Mouse (Mus musculus) WW6 (cell line): ENCODE data around the gene Zcchc10.
"Not testable (repeated sequence)": the region's sequence is repeated elsewhere in the genome, so short reads cannot be mapped to it uniquely, and the experiment has no call there.

Experiments
- DNase-seq: peaks from one replicate; pipeline ENCODE4 v3.0.0-alpha.2; 2013; ENCODE audit warnings: low read depth, low spot score

Gene Zcchc10

DNA sequence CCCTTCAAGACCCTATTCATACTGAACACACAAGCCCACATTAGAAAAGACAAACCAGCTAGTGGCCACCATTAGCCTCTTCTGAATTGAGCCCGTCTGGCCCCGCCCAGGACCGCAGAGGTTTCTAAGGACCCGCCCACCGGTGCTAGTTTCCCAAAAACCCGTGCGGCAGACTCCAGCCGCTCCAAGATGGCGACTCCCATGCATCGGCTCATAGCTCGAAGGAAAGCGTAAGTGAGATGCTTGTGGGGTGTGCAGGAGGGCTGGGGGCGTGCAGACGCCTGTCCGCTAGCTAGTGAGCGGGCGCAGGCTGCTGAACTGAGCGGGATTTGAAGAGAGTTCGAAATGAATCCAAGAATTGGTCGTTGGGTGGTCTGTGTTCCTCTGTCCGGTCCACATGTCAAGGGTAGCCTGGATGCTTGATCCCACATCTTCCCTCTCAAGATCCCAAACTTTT is at the start of gene Zcchc10:
TSS of gene Zcchc10 (plus strand) at position 168 of the 457 bp plus-strand sequence.
- DNase-seq: peak; percentile 86

GRCm38 (mm10) chr11:53275358-53275757 is 49.1 kb upstream of the Zcchc10 start:
- no peak for DNase-seq

DNA sequence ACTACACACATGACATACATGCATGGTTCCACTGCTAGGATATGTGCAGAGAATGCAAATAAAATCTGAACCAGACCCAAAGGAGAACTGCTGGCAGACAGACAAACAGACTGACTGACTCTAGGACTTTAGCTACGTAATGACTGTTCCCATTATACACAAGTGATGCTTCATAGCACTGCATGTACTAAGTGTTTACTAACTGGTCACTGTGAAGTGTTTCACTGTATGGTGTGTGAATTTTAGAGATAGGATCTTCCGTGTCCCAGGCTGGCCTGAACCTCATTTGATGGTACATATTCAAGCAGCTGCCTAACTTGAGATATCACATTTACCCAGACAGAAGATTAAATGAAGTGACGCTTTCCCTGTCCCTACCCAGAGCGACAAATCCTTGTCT is 46.1 kb upstream of the Zcchc10 start:
- DNase-seq: no peak

GRCm38 (mm10) chr11:53285885-53286284 is 38.6 kb upstream of the Zcchc10 start:
- no peak for DNase-seq

GRCm38 (mm10) chr11:53290187-53290586 is 34.3 kb upstream of the Zcchc10 start:
- DNase-seq: not testable (repeated sequence)

DNA sequence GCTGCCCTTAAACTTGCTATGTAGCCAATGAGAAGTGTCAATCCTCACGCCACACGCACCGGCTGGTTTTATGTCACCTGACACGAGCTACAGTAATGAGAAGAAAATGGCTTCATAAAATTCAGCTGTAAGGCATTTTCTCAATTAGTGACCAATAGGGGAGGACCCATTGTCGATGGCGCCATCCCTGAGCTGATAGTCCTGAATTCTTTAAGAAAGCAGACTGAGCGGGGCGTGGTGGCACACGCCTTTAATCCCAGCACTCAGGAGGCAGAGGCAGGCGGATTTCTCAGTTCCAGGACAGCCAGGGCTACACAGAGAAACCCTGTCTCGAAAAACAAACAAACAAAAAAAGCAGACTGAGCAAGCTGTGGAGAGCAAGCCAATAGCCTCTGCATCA is 33.6 kb upstream of the Zcchc10 start:
- DNase-seq: no peak

DNA sequence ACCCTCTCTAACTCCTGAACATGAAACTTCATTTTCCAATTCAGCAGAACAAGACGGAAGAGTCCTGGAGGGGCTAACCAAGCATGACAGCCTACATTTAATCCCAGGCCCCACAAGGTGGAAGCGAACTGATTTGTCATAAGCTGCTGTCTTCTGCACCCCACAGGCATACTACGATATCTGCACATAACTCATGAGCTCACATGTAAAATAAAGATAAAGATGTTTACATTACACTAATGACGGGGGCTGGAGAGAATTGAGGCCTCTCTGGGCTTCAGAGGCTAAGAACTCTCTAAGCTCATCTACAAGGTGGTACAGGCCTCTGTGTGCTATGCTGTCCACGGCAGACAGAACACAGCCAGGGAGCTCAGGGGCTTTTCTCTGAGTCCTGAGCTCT is 30.0 kb upstream of the Zcchc10 start:
- DNase-seq: no peak

DNA sequence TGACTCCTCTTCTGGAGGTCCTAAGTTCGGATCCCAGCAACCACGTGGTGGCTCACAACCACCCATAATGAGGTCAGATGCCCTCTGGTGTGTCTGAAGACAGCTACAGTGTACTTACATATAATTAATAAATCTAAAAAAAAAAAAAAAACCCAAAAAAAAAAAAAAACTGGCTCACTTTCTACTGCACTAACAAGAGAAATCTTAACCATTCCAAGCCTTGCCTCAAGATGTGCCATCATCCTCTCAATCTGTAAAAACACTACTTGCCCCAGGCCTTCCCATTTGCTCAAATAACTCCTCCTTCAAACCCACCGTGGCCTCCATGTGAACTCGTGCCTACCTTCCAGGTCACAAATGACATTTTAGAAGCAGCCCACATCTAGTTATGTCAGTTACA is 27.6 kb upstream of the Zcchc10 start:
- DNase-seq: no peak

DNA sequence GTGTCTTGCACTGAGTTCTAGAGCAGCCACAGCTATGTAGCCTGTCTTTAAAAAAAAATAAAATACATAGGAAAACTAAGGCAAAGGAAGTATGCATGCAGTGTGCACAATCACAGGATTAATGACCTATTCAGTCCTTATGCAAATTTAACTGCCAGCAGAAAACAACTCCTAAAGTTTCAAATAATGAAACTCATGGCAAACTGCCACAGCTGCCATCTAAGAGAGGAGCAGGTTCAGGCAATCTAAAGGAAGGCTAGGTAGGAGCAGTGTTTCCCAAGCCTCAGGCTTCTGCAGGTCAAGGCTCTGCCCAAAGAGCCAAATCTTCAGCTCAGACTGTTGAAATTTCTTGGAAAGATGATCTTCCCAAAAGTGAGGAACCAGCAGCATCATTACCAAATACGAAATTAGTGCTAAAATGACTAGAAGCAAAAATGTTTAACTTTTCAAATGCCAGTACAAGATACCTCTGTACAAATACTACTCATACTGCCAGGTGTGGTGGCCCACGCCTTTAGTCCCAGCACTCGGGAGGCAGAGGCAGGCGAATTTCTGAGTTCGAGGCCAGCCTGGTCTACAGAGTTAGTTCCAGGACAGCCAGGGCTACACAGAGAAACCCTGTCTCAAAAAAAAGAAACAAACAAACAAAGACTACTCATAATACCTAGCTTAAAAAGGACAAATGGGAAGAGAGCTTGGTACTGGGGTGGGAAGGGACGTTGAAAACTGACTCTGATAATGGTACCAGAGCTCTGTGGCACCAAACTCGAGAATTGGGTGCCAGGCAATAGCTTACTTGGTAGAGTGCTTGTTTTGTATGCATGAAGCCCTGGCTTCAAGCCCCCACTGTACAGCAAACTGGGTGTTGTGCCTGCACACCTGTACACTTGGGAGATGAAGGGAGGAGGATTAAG is 26.3 kb upstream of the Zcchc10 start:
- no peak for DNase-seq

- no peak for DNase-seq
Observed at GRCm38 (mm10) chr11:53299551-53300329, 24.7 kb upstream of the Zcchc10 start.

GRCm38 (mm10) chr11:53300330-53301166 is 23.9 kb upstream of the Zcchc10 start, which contains the start of gene Hspa4:
TSS of gene Hspa4 (minus strand) at chr11:53300457.
- peak; percentile 100 for DNase-seq

DNA sequence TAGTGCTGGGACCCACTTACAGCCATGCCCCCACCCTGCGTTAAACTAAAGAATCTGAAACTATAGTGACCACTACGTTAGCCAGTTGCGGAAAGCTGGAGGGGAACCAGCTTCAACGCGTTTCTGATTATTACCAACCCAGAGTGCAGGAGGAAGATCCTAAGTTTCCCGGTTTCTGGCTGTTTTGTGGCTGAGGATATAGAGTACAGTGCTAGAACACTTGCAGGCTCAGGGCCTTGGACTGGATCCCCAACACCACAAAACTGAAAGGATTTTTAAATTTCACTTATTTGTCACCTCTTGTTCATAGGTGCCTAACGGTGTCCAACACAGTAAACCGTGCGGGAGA is 23.3 kb upstream of the Zcchc10 start:
- DNase-seq: no peak

DNA sequence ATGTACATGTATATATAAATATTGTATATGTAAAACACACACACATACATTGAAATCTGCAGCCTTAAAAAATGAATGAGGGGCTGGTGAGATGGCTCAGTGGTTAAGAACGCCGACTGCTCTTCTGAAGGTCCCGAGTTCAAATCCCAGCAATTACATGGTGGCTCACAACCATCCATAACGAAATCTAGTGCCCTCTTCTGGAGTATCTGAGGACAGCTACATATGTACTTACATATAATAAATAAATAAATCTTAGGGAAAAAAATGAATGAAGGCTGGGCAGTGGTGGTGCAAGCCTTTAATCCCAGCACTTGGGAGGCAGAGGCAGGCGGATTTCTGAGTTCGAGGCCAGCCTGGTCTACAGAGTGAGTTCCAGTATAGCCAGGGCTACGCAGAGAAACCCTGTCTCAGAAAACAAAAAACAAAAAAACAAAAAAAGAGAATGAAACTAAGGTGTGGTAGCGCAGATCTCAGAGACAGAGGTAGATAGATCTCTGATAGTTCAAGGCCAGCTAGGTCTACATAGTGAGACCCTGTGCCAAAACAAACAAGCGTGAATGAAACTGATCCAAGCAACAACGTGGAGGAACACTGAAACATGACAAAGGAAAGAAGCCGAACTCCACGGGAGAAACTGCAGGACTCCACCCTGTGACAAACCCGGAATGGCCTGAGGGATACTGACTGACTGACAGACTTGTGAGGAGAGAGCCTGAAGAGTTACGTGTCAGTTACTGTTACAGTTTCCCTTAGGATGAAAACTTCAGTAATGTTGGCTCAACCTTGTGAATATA is 20.2 kb upstream of the Zcchc10 start:
- DNase-seq: no peak

DNA sequence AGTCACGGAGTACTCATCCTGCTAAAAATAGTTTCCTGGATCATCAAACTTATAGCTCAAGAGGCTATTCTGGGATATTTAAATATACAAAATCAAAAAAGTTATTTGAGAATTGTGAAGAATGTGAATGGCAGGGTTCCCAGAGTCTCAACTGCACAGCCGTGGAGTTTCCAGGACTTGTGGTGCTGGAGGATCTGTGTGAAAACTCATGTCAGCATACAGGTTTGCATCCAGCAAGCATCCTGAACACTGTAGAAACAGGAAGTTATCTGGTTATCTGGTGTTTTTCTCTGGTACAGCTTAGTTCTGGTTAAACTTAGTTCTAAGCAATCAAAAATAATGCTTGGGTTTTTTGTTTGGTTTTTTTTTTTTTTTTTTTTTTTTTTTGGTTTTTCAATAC is 17.5 kb upstream of the Zcchc10 start:
- no peak for DNase-seq

DNA sequence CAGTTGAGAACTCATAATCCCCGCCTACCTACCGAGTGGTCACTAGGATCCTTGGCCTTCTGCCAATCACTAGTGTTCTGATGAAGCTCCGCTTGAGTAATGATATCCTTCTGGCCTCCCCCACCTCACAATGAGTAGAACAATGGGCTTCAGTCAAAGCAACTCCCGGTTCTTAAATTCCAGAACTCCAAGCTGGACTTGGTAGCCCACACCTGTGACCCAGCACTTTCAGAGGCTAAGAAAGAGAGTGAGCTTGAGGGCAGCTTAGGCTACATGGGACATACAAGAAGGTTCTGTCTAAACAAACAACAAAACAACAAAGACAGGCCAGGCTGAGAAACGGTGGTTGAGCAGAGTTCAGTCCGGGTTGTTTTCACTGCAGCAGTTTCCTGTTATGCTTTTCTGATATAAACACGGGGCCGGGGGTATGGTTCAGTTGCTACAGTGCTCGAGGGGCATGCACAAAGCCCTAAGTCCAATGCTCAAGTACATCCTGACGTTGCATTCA is 16.9 kb upstream of the Zcchc10 start:
- no peak for DNase-seq

DNA sequence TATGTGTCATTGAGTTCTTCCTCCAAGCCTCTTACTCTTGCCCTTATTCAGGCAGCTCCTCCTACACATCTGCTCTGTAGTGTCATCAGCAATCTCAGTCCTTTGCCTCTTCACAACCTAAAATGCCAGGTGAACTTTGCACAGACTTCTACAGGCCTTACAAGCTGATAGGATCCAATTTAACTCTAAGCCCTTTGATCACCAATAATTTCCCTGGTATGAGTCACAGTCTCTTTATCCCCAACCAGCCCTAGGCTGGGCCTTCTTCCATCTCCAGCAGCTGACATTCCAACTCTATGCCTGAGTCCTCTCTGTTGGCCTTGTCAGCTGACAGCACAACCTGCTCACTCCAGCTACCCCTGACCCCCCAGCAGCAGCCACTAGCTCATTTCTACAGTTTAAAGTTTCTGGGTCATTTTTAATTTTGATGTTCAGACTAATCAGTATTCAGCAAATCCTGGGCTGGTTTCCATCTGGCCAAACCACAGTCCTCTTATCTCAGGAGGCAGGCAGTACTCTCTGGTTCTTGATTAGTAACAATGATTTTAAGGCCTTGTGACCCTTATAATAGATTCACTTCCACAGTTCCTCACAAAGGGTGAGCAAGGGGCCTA is 16.1 kb upstream of the Zcchc10 start:
- DNase-seq: no peak

DNA sequence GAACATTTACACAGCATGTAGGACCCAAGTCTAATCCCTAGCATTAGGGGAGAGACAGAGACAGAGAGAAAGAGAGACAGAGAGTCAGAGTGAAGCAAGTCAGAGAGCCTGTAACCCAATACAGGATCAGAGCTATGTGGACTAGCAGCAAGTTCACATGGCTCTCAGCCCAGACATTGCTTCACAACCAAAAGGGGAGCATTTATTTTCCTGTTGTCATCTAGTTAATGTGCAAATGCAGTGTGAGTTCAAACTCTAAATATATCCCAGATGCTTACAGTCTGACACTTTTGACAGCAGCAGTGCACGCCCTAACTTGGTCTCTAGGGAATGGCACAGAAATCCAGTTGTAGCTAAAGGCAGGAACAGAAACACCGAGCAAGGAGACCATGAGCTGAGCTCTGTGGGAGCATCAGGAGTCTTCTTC is 15.6 kb upstream of the Zcchc10 start:
- DNase-seq: no peak

DNA sequence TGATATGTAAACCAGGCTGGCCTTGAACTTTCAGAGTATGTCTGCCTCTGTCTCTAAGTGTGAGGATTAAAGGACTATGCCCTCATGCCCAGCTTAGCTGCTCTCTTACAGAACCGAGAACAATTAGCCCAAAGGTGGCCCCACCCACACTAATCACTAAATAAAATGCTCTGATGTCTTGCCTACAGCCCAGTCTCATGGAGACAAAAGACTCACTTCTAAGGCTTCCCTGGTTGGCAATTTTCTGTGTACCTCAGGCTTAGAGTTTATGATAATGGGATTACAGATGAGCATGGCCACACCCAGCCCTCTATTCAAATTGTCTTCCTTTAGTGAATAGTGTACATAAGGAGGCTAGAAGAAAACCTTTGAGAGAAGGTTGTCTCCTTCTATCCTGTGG is 13.1 kb upstream of the Zcchc10 start:
- DNase-seq: no peak

GRCm38 (mm10) chr11:53312823-53313222 is 11.7 kb upstream of the Zcchc10 start:
- DNase-seq: not testable (repeated sequence)

- DNase-seq: no peak
Observed at GRCm38 (mm10) chr11:53314770-53315173, 9.7 kb upstream of the Zcchc10 start.
